Mouse (Mus musculus) brown adipose tissue, adult 24 weeks (tissue): Measurements from ENCODE around the gene Ino80e. TPM values are rescaled to one million over a fixed set of nuclear protein-coding genes. Genes with fewer than 3 reads are reported as not detected.

Experiments used
- H3K27ac ChIP-seq: fragments of 200-500 bp; replicated peaks from 2 replicates; pipeline ENCODE4 v1.5.1; 2012; ENCODE audit warnings: low read depth, mild to moderate bottlenecking, low read length
- H3K4me1 ChIP-seq: fragments of 200-500 bp; 2 replicates; pipeline ENCODE4 v1.6.1; 2012; ENCODE audit warnings: low read length, mixed read lengths; ENCODE audit not compliant: control insufficient read depth, insufficient read depth, insufficient read length
- H3K4me3 ChIP-seq: fragments of 200-500 bp; 2 replicates; pipeline ENCODE4 v1.5.1; 2012; ENCODE audit warnings: low read depth, mild to moderate bottlenecking, low read length, moderate library complexity; ENCODE audit not compliant: insufficient read depth
- polyA plus RNA-seq: library from polyadenylated mRNA; stranded (reverse); fragments of >200 nt; gene quantifications from 2 replicates; pipeline ENCODE4 v1.2.4, GENCODE M21; 2012; ENCODE audit not compliant: missing spikeins, insufficient read depth, insufficient read length

Ino80e gene
- polyA plus RNA-seq, 1 experiment, result 27.1 TPM

GRCm38 (mm10) chr7:126845516-126845915, 16.7 kb downstream of the Ino80e start:
- Histone ChIP-seq H3K4me1 (no peaks in the 10 kb centered on the region), H3K4me3 (no peak overlapping the region), H3K27ac (no peak overlapping the region)

GRCm38 (mm10) chr7:126843276-126843675, 18.9 kb downstream of the Ino80e start:
- H3K4me1 ChIP-seq, result no peaks in the 10 kb centered on the region
- H3K27ac ChIP-seq, result no peak overlapping the region
- H3K4me3 ChIP-seq, result no peak overlapping the region

- Histone ChIP-seq H3K4me1 (no peaks in the 10 kb centered on the region), H3K27ac (no peak overlapping the region), H3K4me3 (no peak overlapping the region)
Measured at GRCm38 (mm10) chr7:126833294-126833693, 28.9 kb downstream of the Ino80e start.

- no peak overlapping the region for H3K27ac ChIP-seq
Measured at GRCm38 (mm10) chr7:126832036-126832598, 30.1 kb downstream of the Ino80e start.

GRCm38 (mm10) chr7:126831539-126831938, 30.6 kb downstream of the Ino80e start, which contains the start of gene 4930451I11Rik:
Gene 4930451I11Rik (minus strand): TSS chr7:126831639.
- Histone ChIP-seq H3K4me3 (peak within 1 kb of the TSS; percentile 44), H3K27ac (no peak within 1 kb of the TSS), H3K4me1 (no peaks in the 10 kb centered on the region)

More at GRCm38 (mm10) chr7:126832036-126832598, 30.1 kb downstream of the Ino80e start:
- H3K4me3 ChIP-seq, result peak overlapping the region; percentile 44
- no peaks in the 10 kb centered on the region for H3K4me1 ChIP-seq

GRCm38 (mm10) chr7:126825952-126826351, 36.2 kb downstream of the Ino80e start:
- Histone ChIP-seq H3K4me1 (peaks cover 9% of the 10 kb centered on the region), H3K4me3 (no peak overlapping the region), H3K27ac (no peak overlapping the region)

GRCm38 (mm10) chr7:126825403-126825802, 36.8 kb downstream of the Ino80e start:
- peaks cover 9% of the 10 kb centered on the region for H3K4me1 ChIP-seq
- no peak overlapping the region for H3K27ac ChIP-seq

GRCm38 (mm10) chr7:126823940-126824339, 38.2 kb downstream of the Ino80e start:
- Histone ChIP-seq H3K4me1 (peaks cover 9% of the 10 kb centered on the region), H3K4me3 (peak overlapping the region; percentile 25), H3K27ac (no peak overlapping the region; the same call in 1 of the 2 replicates)

More at GRCm38 (mm10) chr7:126825403-126825802, 36.8 kb downstream of the Ino80e start:
- H3K4me3 ChIP-seq, result no peak overlapping the region

- Histone ChIP-seq H3K4me3 (peak overlapping the region; percentile 59), H3K27ac (peak overlapping the region; percentile 68), H3K4me1 (peaks cover 9% of the 10 kb centered on the region)
Measured at GRCm38 (mm10) chr7:126823202-126823711, 38.9 kb downstream of the Ino80e start.

- peaks cover 9% of the 10 kb centered on the region for H3K4me1 ChIP-seq
- H3K27ac ChIP-seq, result peak overlapping the region; percentile 84
- peak overlapping the region; percentile 15 for H3K4me3 ChIP-seq
Measured at GRCm38 (mm10) chr7:126822741-126823140, 39.4 kb downstream of the Ino80e start.

GRCm38 (mm10) chr7:126821835-126822511, 40.2 kb downstream of the Ino80e start:
- Histone ChIP-seq H3K27ac (peak overlapping the region; percentile 84), H3K4me1 (peaks cover 9% of the 10 kb centered on the region), H3K4me3 (no peak overlapping the region)

- Histone ChIP-seq H3K4me3 (no peak overlapping the region), H3K4me1 (peaks cover 10% of the 10 kb centered on the region), H3K27ac (no peak overlapping the region)
Measured at GRCm38 (mm10) chr7:126818818-126819217, 43.4 kb downstream of the Ino80e start.

- Histone ChIP-seq H3K4me3 (no peak overlapping the region), H3K4me1 (peaks cover 13% of the 10 kb centered on the region), H3K27ac (peak overlapping the region; percentile 99)
Measured at GRCm38 (mm10) chr7:126817595-126817994, 44.6 kb downstream of the Ino80e start.

- peak overlapping the region; percentile 99 for H3K27ac ChIP-seq
- H3K4me3 ChIP-seq, result no peak overlapping the region
- peaks cover 8% of the 10 kb centered on the region for H3K4me1 ChIP-seq
Measured at GRCm38 (mm10) chr7:126816494-126816893, 45.7 kb downstream of the Ino80e start.

GRCm38 (mm10) chr7:126815726-126816222, 46.4 kb downstream of the Ino80e start:
- H3K27ac ChIP-seq, result peak overlapping the region; percentile 97
- peaks cover 8% of the 10 kb centered on the region for H3K4me1 ChIP-seq
- no peak overlapping the region for H3K4me3 ChIP-seq
